Mouse (Mus musculus) left cerebral cortex, adult 8-10 months (tissue): ENCODE measurements around the gene Epb41. TPM values are rescaled to one million over a fixed set of nuclear protein-coding genes. Genes with fewer than 3 reads are reported as not detected.

Source experiments
- DNase-seq, 2 experiments: peaks; one replicate each; pipeline ENCODE4 v3.0.0; 2022; ENCODE audit warnings: low spot score in 2 of 2
- total RNA-seq, 4 experiments: library from RNA; stranded (reverse); gene quantifications; 2 replicates each; pipeline ENCODE4 v1.2.4; 2022

The Epb41 gene
- total RNA-seq, 4 experiments from 2014 or later, result 50.5 to 60.6 (median 55.6) TPM

DNA sequence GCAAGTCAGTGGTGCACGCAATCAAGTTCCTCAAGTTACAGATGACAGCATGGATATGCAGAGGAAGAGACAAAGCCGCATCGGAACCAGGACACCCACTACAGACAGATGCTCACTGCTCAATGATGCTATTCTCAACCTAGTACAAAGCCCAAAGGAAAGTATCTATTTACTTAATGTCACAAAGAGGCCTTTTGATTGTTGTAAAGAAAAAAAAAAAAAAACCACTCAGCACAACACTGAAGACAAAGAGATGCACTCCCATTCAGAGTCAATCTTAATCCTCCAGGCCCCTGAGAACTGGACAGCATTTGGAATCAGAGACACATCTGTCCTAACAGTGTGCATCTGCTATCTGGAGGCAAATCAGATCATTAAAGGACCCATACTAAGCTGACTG lies 63.5 kb downstream of the Epb41 start:
- no peak for DNase-seq

DNA sequence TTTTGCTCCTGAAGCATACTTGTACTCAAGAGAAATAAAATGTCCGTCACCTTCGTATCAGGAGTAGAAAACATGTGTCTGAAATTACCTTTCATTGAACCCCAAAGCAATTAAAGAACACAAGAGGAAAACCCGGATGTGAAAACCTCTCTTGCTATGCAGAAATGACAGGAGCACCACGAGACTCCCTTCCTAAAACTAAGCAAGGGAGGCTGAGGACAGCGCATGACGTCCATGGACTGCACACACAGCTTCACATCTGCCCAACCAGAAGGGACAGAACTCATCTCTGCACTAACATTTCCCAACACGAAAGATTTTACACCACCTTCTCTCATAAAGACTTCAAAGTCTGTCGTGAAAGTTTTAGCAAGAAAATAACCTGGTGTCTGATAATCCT lies 64.7 kb downstream of the Epb41 start:
- DNase-seq, result no peak

DNA sequence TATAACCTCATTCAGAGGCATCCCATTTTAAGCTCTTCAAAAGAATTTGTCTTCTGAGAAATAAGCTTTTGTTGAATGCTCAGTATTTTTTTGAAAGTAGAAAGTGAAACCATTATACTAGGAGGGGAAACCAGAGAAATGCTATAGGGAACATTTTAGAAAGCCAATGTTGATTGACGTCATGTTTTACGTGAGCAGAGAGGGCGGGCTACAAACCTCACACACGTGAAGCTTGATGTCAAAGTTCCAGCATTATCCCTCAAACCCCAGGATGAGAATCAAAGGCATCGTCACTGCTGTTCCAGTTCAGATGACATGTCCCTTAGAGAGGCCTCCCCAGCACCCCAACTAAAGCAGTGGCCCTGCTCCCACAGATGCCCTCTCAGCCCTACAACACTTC lies 66.9 kb downstream of the Epb41 start:
- DNase-seq, result no peak

DNA sequence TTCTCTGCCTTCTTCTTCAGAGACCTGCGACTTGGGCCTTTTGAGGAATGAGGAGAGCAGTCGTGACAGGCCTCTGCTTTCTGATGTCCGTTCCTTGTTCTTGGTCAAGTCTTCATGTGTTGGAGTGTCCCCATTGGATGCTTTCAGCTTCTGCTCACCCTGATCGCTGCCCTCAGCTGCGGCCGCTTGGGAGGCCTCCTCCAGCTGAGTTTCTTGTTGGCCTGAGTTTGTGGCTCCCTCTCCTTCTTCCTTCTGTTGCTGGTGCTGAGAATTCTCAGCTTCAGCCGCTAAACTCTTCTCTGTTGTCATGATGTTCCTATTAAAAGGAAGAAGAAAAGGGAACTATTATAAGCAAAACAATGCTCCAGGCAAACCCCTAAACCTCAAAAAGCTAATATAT lies 68.0 kb downstream of the Epb41 start:
- no peak for DNase-seq

DNA sequence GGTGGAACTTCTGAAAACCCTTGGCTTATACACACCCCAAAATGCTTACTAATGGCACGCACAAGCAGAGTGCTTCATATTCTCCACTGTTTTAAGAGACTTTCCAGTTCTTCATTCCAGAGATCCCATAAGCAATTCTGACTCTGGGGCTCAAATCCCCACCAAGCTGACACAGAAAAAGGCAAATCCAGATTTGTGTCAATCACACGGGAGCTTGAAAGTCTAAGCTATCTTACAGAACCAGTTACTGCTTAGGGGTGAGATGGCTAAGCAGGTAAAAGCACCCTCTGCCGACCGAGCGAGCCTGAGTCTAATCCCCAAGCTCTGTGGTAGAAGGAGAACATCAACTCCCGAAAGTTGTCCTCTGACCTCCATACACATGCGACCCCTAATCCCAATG lies 76.5 kb downstream of the Epb41 start:
- DNase-seq, result no peak

DNA sequence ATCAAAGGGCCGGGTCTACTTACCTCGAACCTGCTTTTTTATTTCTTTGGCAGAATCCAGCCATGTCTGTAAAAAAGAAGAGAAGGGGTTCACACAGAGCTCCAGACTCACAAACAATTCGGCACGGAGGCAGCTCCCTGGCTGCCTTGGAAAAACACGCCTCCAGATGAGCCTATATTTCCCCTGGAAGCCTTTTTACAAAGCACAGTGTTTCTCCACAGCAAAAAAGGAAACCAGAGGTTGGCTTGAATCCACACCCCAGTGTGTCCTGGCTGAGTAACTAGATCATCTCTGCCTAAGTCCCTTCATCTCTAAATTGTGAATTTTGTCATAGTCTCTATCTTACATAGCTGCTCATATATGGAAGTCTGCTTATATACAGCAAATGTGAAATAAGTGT lies 77.6 kb downstream of the Epb41 start:
- DNase-seq, result peak; percentile 6 to 61

DNA sequence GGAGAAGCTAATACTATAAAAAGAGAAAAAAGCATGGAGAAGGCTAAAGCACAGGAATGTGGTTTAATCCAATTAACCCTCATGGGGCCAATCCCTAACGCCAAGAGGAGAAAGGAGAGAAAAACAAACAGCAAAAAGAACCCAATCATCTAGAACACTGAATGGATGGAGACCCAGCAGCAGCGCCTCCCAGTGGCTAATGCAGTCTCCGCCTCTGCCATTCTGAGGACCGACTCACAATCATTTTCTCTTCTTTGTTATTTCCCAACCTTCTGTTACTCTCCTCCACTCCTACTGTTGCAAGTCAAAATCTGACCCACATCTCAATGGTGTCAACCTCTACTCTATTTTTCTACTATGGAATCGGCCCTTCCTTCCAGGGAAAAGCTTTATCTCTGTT lies 78.1 kb downstream of the Epb41 start:
- DNase-seq, result no peak

DNA sequence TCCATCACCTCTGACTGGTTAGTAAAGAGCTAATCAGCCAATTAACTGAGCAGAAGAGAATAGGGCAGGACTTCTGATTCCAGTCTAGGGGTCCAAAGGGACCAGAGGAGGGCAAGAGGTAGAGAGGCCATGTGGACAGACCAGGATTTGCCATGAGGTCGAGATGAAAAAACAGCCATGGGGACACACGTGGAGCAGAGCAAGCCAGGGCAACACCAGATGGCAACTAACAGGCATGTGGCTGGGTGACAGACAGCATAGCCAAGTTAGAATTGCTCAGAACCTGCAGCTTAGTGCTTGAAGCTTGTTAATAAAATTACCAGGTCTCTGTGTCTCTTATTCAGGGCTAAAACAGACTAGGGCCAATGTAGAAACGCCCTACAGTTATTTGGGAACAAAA lies 81.3 kb downstream of the Epb41 start:
- DNase-seq, result no peak

DNA sequence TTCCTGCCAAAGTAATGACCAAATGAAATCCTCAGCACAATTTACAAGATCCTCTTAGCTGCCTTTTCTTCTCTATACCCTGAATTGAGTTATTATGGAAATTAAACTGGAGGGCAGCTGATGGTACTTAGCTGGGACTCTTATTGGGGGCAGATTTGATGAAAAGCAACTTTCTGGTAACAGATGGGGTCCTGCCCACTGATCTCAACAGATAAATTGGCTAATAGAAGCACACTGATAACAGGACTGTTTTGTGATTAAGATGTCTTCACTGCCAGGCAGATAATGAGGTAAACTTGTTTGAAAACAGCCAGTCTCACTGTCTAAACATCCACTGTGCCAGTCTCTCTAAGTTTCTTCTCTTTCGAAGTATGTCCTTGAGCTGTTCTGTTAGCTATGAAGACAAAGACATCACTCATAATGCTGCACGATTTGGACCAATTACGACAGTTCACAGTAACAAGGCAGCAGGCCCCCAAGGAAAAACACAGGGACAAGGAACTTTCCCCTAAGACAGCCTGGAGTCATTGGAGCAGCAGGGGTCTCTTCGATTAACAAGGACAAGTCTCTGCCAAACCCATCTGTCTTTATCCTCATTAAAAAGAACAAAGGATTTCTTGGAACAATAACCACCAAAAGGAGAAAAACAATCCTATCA lies 92.1 kb downstream of the Epb41 start:
- DNase-seq, result no peak

DNA sequence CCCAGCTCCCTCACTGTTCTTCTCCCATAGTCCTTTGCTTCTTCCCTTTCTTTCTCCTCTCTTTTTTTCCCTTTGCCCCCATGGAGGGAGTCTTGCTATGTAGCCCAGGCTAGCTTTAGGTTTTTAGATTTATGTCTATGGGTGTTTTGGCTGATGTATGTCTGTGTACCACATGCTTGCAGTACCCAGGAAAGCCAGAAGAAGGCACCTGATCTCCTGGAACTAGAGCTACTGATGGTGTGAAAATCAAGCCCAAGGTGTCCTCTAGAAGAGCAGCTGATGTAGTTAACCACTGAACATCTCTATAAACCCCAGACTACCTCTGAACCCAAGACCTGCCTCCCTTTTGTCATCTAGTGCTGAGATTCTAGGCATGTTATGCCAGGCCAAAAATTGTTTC lies 93.4 kb downstream of the Epb41 start:
- DNase-seq, result no peak

DNA sequence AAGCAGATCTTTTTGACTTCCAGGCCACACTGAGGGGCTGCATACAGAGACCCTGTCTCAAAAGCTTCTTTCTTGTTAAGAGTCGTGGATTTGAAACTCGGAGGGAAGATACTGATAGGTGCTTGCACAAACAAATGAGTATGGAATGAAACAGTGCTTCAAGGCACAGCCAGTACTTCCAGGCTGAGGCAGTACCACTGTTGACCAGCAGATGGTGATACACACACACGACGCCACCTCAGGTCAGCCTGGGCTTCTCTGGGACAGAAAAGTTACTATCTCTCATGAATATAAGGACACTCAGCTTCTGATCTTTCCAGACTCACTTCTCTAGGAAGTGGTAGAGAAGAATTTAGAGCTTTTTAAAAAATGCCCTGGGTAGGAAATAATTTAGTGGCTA lies 97.9 kb downstream of the Epb41 start:
- DNase-seq, result peak; percentile 30 to 64

DNA sequence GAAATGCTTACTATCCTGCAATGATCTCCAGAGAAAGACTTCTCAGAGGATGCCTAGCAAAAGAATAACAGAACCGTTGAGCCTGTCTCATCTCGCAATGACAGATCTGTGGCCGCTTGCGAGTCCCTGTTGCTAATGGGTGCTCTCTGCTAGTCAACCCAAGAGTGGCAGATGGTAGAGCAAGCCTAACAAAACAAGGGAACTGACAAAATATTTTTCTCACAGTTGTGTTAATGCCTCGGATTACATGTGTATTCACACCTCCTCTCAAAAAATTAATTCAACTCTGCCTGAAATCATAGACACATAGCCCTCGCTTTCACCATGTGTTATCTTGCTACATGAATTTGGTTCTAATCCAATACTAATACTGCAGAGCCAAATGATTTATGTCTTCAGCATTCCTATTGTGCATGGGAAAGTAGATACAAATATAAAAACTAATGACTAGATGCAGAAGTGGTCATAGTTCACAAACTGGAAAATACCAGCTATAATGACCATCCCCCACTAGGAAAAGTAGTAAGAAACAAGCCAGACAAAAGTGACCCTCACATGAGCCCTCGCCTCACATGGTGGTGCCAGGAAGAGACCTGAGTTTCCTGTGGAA lies 104.8 kb downstream of the Epb41 start:
- no peak for DNase-seq

DNA sequence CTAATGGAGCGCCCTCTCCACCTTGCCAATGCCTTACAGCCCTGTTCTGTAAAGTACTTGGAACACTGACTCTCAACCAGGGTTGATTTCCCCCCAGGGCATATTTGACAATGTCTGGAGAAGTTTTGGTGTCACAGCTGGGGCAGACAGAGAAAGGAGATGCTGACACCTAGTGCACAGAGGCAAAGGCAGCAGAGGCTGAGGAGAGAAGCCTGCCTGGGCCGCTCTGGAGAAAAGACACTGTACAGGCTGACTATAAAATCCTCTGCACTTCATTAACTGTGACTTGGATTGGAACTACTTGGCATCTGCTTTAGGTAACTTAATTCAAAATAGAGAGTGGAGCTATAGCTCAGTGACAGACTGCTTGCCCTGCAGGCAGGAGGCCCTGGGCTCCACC lies 106.2 kb downstream of the Epb41 start:
- DNase-seq, result no peak

DNA sequence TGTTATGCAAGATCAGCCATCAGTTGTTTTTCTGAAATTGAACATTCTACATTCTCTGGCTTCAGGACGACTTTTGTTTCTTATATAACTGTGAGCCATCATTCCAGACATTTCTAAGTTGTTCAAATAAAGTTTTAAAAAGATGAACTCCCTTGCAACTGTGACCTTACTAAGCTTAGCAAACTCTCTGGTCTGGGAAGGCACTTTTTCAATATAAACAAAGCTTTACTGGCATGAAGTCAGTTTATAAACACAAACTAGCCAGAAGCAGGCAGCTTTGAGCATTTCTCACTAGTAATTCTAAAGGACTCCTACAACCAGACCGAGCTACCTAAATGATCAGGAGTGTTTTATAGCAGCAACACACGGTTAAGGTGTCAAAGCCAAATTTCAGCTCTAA lies 118.0 kb downstream of the Epb41 start:
- no peak for DNase-seq

DNA sequence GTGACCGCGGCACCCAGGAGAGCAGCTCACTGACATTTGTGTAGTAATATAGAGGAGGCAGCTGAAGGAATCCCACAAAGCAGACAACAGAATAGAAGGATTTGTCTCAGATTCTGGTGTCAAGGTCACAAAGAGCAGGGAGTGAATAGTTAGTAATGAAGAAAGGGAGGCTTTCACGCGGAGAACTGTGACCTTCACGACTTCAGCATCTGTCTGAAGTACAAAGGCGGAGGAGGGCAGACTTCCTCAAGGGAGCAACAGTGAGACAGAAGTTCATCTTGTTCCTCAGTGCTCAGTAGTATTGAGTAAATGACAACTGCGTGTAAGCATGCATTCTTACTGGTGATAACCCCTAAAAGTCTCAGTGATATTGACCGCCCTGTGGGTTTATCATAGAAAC lies 124.5 kb downstream of the Epb41 start:
- no peak for DNase-seq

DNA sequence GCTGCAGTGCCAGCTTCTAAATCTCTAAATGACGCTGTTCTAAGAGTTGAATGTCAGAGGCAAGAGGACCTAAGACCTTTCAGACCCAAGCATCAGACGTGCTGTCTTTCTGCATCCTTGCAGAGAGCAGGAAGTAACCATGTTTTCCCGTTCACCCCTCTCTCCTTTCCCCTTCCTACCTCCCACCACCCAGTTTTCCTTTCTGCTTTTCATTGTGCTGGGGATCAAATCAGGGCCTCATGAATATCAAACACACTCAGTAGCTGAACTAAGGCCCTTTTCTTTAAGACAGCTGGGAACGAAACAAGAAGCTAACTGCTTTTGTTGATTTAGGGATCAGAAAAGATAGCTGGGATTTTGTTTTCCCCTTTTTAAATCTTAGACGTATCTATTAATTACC lies 125.2 kb downstream of the Epb41 start:
- no peak for DNase-seq

DNA sequence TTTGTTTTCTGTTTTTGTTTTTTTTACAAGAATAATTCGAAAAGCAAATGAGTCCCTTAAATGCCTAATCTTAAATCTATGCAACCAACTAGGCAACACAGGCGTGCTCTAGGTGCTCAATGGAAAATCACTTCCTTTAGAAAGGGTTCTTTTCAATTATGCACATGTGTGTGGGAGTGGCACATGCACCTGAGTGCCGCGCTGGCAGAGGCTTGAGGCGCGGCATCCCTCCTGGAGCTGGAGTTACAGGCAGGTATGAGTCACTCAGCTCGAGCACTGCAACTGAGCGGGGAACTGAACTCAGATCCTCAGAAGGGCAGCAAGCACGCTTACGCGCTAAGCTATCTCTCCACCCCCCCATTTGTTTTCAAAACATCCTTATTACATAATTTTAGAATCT lies 127.3 kb downstream of the Epb41 start:
- DNase-seq, result no peak

DNA sequence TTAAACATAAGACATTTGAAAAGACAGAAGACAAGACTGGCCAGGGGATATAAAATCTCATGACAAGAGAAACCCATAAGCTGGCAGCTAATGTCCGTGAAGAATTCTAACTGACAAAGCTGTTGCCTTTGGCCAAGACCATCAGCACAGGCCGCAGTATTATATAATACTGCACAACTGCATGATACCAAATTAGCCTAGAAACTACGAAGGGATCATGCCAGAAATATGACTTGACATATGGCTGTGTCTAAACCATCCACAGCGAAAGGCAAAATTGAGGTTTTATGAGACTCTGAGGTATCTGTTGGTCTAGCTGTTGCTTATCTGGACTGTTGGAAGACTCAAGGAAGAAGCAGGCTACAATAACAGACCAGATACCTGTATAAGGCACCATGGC lies 134.3 kb downstream of the Epb41 start:
- no peak for DNase-seq

DNA sequence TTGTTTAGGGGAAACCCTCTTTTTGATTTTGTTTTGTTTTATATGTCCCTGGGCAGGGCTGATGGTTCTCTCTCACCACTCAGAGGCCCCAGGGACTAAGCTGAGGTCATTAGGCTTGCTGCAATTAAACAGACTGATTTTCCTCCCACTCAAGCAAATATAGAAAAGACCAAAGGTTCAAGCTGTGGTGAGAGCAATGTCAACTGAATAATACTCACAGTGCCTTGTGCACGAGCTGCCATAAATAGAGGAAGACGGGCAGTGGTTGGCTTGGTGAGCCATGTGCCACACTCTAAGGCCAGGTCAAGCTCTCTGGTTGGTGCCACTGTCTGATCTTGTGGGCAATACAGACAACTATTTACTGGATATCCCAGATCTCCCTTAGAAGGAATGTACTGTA lies 135.7 kb downstream of the Epb41 start:
- DNase-seq, result no peak

DNA sequence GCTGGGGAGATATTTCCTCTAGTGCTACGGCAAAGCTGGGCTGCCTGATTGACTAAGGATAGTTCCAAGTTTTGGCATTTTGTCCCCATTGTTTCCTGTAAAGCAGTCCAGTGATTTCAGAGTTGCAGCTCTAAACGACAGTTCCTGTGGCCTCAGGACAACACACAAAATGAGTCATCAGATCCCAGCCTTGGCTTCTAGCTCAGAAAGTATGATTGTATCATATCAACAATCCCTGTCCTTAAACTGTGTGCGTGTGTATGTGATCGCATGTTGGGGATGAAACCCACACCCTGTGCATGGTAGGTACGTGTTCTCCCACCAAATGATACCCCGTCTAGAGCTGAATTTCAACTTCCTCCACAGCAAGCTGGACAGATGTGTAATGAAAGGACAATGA lies 146.0 kb downstream of the Epb41 start:
- DNase-seq, result no peak

DNA sequence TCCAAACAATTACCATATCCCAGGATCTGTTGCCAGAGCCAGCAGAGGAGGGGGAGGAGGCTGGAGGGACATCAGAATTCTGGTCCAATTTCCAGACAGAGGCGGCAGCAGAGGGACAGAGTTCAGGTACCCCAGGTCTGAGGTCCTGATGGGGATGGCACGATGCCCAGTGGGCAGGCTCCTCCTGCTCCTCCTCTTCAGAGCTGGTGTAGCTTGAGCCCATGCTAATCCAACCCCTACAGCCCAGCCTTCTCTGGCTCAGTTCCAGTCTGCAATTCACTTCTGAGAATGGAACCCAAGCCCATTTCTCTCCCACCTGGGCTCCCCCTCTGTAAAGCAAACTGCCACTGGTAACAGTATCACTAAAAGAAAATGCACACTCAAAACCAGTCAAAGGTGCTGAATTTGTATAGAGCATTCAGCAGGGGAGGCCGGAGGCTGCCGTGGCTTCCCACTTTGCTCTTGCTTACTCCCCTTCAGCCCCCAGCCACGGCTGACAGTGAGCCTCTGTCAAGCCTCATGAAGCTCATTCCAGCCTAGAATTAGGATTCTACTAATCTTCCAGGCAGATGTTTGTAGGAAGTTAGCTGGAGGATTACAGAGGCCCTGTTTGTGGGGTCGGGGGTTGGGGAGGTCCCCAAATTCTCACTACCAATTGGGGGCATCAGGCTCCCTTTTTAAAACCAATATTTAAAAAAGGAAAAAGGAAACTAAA lies 150.9 kb downstream of the Epb41 start:
- no peak for DNase-seq

DNA sequence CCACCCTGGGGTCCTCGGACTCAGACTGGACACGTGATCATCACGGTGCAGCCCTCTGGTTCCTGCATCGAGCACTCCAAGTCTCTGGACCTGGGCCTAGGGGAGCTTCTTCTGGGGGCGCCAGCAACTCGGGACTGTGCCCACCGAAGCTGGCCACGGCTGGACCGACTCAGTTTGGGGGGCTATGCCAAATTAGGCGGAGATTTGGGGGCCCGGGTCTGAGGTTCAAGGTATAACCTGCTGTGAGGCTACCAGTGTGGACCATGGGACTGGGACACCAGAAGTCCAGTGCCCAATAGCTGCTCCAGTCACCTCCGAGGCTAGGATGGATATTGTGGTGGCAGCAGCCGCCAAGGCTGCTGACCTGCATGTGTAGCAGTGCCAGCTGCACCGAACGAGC lies 152.7 kb downstream of the Epb41 start:
- no peak for DNase-seq
